Mouse (Mus musculus): ENCODE results near the gene Tbcel. TPM values are rescaled to one million over a fixed set of nuclear protein-coding genes. Genes with fewer than 3 reads are reported as not detected.

Tbcel gene
- total and polyA plus RNA-seq, 3 experiments, result 13.8 to 39.8 (median 20.4) TPM

DNA sequence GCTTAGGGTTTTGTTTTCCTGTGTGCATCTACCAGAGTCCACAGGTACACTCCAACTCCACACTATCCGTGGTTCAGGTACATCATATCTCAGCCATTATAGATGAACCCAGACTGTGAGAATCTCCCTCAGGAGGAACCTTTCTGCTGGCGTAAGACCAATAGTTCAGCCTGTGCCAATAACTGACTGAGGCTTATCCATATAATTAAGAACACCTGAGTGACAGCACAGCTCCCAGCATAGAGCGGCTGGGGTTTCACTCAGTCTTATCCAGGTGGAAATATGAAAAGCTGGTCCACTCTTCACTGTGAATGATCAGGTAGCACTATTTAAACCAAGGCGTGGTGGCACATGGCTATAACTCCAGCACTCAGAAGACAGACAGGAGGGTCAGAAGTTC is 3.9 kb downstream of the Tbcel start:
- no peak for DNase-seq (ENCODE audit: low read depth, low spot score)
- H3K9ac ChIP-seq (ENCODE audit: control insufficient read depth, low read depth, low read length, poor library complexity, severe bottlenecking), result no peak overlapping the region
- H3K27me3 ChIP-seq (ENCODE audit: control insufficient read depth in 1 of 2, insufficient read depth in 2 of 2, low read length in 2 of 2), result no peaks in the 10 kb centered on the region
- no peaks in the 10 kb centered on the region for H3K4me1 ChIP-seq (ENCODE audit: control insufficient read depth in 1 of 2, insufficient read depth in 2 of 2, low read length in 2 of 2)
- H3K9me3 ChIP-seq (replicated peaks; ENCODE audit: insufficient read depth, low read length), result no peaks in the 10 kb centered on the region
- no peaks in the 10 kb centered on the region for H3K79me2 ChIP-seq (ENCODE audit: control insufficient read depth, insufficient read depth, low read length, poor library complexity)
- H3K36me3 ChIP-seq (ENCODE audit: control insufficient read depth in 1 of 2, insufficient read depth in 2 of 2, low read length in 2 of 2), result no peaks in the 10 kb centered on the region
- H3K4me3 ChIP-seq (ENCODE audit: control insufficient read depth in 1 of 2, insufficient read depth in 1 of 2, low read depth in 2 of 2, low read length in 2 of 2), result no peak overlapping the region
- TF ChIP-seq POLR2AphosphoS5 (IDR thresholded peaks at IDR 0.05; ENCODE audit: borderline replicate concordance, low read depth, low read length) (no peak), SMC3 (IDR thresholded peaks at IDR 0.05; ENCODE audit: low read depth, low read length) (no peak), HCFC1 (IDR thresholded peaks at IDR 0.05; ENCODE audit: low read depth, low read length) (no peak), ZC3H11A (IDR thresholded peaks at IDR 0.05; ENCODE audit: low read depth, low read length) (no peak), POLR2A (IDR thresholded peaks at IDR 0.05; ENCODE audit: control insufficient read depth in 1 of 2, insufficient read depth in 1 of 2, low read depth in 1 of 2, low read length in 2 of 2, poor library complexity in 1 of 2) (no peak), ZKSCAN1 (IDR thresholded peaks at IDR 0.05; ENCODE audit: low read depth, low read length) (no peak), RAD21 (IDR thresholded peaks at IDR 0.05; ENCODE audit: low read depth, low read length) (no peak), ZMIZ1 (IDR thresholded peaks at IDR 0.05; ENCODE audit: low read depth, low read length) (no peak), SIN3A (IDR thresholded peaks at IDR 0.05; ENCODE audit: low read length) (no peak)
- no peak overlapping the region for H3K27ac ChIP-seq (ENCODE audit: control insufficient read depth, low read depth, low read length)

DNA sequence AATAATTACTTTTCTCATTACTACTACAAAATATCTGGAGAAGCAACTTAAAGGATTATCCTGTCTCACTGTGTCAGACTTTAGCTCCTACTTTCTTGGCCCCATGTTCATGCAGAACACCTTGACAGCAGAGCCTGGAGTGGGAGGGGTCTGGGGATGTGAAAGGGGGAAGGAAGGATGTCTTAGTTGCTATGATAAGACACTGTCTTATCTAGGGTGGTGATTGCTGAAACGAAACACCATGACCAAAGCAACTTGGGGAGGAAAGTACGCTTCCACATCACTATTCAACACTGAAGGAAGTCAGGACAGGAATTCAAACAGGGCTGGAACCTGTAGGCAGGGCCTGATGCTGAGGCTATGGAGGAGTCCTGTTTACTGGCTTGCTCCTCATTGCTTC is 11.3 kb downstream of the Tbcel start:
- peak; percentile 69 for DNase-seq (ENCODE audit: low read depth, low spot score)
- TF ChIP-seq TBP (IDR thresholded peaks at IDR 0.05; ENCODE audit: low read depth, low read length) (no peak), MYB (IDR thresholded peaks at IDR 0.05; ENCODE audit: low read depth, low read length) (no peak), EP300 (IDR thresholded peaks at IDR 0.05; ENCODE audit: low read depth in 1 of 2, low read length in 2 of 2) (peak; percentile 45 to 64; a peak in 3 of 4 replicates), GATA1 (IDR thresholded peaks at IDR 0.05; ENCODE audit: low read depth, low read length) (peak; percentile 72), USF2 (IDR thresholded peaks at IDR 0.05; ENCODE audit: borderline replicate concordance in 1 of 2, insufficient read depth in 1 of 2, low read depth in 1 of 2, low read length in 2 of 2) (no peak), RCOR1 (IDR thresholded peaks at IDR 0.05; ENCODE audit: low read depth, low read length) (0 out of 2 replicates have a peak, but pooled peaks have one; percentile 35), TAL1 (IDR thresholded peaks at IDR 0.05; ENCODE audit: low read length) (no peak), MYC (IDR thresholded peaks at IDR 0.05; ENCODE audit: low read depth, low read length) (no peak), ETS1 (IDR thresholded peaks at IDR 0.05; ENCODE audit: low read depth, low read length) (peak; percentile 62), CTCF (IDR thresholded peaks at IDR 0.05 in 2 of 3, conservative IDR thresholded peaks at IDR 0.05 in 1 of 3; ENCODE audit: control insufficient read depth in 1 of 3, insufficient read depth in 1 of 3, low read depth in 2 of 3, low read length in 3 of 3, poor library complexity in 1 of 3, severe bottlenecking in 1 of 3) (no peak), CHD1 (IDR thresholded peaks at IDR 0.05; ENCODE audit: low read depth, low read length) (no peak), UBTF (IDR thresholded peaks at IDR 0.05; ENCODE audit: borderline replicate concordance, insufficient read depth, low read depth, low read length) (no peak), ZKSCAN1 (IDR thresholded peaks at IDR 0.05; ENCODE audit: low read depth, low read length) (no peak), ELF1 (IDR thresholded peaks at IDR 0.05; ENCODE audit: low read depth, low read length) (no peak), POLR2AphosphoS2 (IDR thresholded peaks at IDR 0.05; ENCODE audit: low read length) (no peak), GABPA (IDR thresholded peaks at IDR 0.05; ENCODE audit: low read depth, low read length) (no peak), TCF12 (IDR thresholded peaks at IDR 0.05; ENCODE audit: low read depth, low read length) (peak; percentile 54), MAFK (IDR thresholded peaks at IDR 0.05; ENCODE audit: borderline replicate concordance, low read depth, low read length) (no peak), POLR2AphosphoS5 (IDR thresholded peaks at IDR 0.05; ENCODE audit: borderline replicate concordance, low read depth, low read length) (no peak), MXI1 (IDR thresholded peaks at IDR 0.05; ENCODE audit: low read depth, low read length) (no peak), CHD2 (IDR thresholded peaks at IDR 0.05; ENCODE audit: low read length) (no peak), NELFE (IDR thresholded peaks at IDR 0.05; ENCODE audit: low read depth, low read length) (no peak), HCFC1 (IDR thresholded peaks at IDR 0.05; ENCODE audit: low read depth, low read length) (no peak), E2F4 (IDR thresholded peaks at IDR 0.05; ENCODE audit: borderline replicate concordance, low read depth, low read length) (no peak), ZC3H11A (IDR thresholded peaks at IDR 0.05; ENCODE audit: low read depth, low read length) (no peak), JUND (IDR thresholded peaks at IDR 0.05; ENCODE audit: low read depth, low read length) (no peak)
- 0 out of 4 replicates have a peak, but pooled peaks cover 0 to 2% of the 10 kb centered on the region in 2 experiments for H3K4me1 ChIP-seq (ENCODE audit: control insufficient read depth in 1 of 2, insufficient read depth in 2 of 2, low read length in 2 of 2)
- no peaks in the 10 kb centered on the region for H3K79me2 ChIP-seq (ENCODE audit: control insufficient read depth, insufficient read depth, low read length, poor library complexity)
- H3K27ac ChIP-seq (ENCODE audit: control insufficient read depth, low read depth, low read length), result no peak overlapping the region
- H3K9me3 ChIP-seq (replicated peaks; ENCODE audit: insufficient read depth, low read length), result no peaks in the 10 kb centered on the region
- no peak overlapping the region for H3K9ac ChIP-seq (ENCODE audit: control insufficient read depth, low read depth, low read length, poor library complexity, severe bottlenecking)
- H3K36me3 ChIP-seq (ENCODE audit: control insufficient read depth in 1 of 2, insufficient read depth in 2 of 2, low read length in 2 of 2), result peaks cover 0 to 4% of the 10 kb centered on the region in 2 experiments; a peak in 2 of 4 replicates
- H3K27me3 ChIP-seq (ENCODE audit: control insufficient read depth in 1 of 2, insufficient read depth in 2 of 2, low read length in 2 of 2), result no peaks in the 10 kb centered on the region
- H3K4me3 ChIP-seq (ENCODE audit: control insufficient read depth in 1 of 2, insufficient read depth in 1 of 2, low read depth in 2 of 2, low read length in 2 of 2), result no peak overlapping the region

Data from MEL (cell line).